Mouse (Mus musculus): Measurements from ENCODE around the gene Cdk19. TPM values are rescaled to one million over a fixed set of nuclear protein-coding genes. Genes with fewer than 3 reads are reported as not detected.

The Cdk19 gene
- total and polyA plus RNA-seq, 3 experiments: 3.3 to 4.7 (median 4.0) TPM

DNA sequence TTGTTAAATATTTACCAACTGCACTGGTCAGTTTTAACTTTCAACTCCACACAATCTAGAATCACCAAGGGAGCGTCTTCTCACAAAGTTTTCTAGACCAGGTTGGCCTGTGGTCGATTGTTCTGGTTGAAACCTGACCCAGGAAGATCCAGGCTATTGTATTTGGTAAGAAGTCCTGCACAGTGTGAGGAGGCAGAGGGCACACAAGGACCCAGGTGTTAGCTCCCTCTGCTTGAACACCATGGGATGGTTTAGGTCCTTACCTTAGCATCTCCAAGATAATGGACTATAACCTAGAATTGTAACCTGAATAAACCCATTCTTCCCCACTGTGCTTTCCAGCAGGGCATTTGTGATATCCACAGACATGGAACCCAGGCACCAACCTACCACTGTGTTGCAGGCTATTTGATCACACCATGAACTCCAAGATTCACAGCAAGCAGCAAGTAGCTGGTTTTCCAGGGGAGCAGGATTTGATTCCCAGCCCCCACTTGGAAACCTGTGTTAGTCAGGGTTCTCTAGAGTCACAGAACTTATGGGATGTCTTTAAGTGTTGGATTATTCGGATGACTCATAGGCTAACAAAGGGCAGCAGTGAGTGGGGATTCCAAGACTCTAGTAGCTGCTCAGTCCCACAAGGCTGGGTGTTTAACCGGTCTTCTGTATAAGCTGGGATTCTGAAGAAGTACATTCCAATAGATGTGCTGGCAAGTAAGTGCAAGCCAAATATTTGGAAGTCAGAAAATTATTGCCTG is 31.4 kb upstream of the Cdk19 start:
- peaks cover 10% of the 10 kb centered on the region for H3K9me3 ChIP-seq (replicated peaks; ENCODE audit: low read length)
- no peaks in the 10 kb centered on the region for H3K79me2 ChIP-seq (replicated peaks; ENCODE audit: control insufficient read depth, extremely low read depth, insufficient read depth, poor library complexity, severe bottlenecking)
- peaks cover 8 to 13% of the 10 kb centered on the region in 2 experiments for H3K4me1 ChIP-seq (ENCODE audit: control insufficient read depth in 1 of 2, insufficient read depth in 2 of 2)
- H3K4me3 ChIP-seq (replicated peaks in 1 of 3; ENCODE audit: low read depth in 2 of 3, low read length in 2 of 3, poor library complexity in 1 of 3): no peak overlapping the region
- TF ChIP-seq EP300 (IDR thresholded peaks at IDR 0.05; ENCODE audit: low read length): no peak
- peak; percentile 77 for TF ChIP-seq TBP (conservative IDR thresholded peaks at IDR 0.05; ENCODE audit: low read depth, low read length)
- TF ChIP-seq UBTF (IDR thresholded peaks at IDR 0.05; ENCODE audit: low read depth, low read length): 0 out of 2 replicates have a peak, but pooled peaks have one; percentile 40
- DNase-seq (ENCODE audit: extremely low read depth): no peak
- no peak overlapping the region for H3K4me2 ChIP-seq (ENCODE audit: insufficient read depth, low read depth, poor library complexity, severe bottlenecking)
- in situ Hi-C loops (cut with MboI; ENCODE audit: low pct_ligation_motif_present, low pct_unique_long_range_greater_than_20kb, low sequenced_read_pairs) (no loop called here), dilution Hi-C loops (cut with MboI; ENCODE audit: extremely low pct_ligation_motif_present, extremely low pct_unique_long_range_greater_than_20kb, low sequenced_read_pairs) (no loop called here)
- no peaks in the 10 kb centered on the region for H3K36me3 ChIP-seq (replicated peaks in 1 of 2; ENCODE audit: control insufficient read depth in 1 of 2, insufficient read depth in 1 of 2, low read length in 1 of 2)
- H3K9ac ChIP-seq (ENCODE audit: insufficient read depth, low read depth): no peak overlapping the region
- no peak overlapping the region for H3K27ac ChIP-seq (ENCODE audit: insufficient read depth, low read depth)
- H3K27me3 ChIP-seq (replicated peaks): peaks cover 13% of the 10 kb centered on the region

- peaks cover 8 to 13% of the 10 kb centered on the region in 2 experiments for H3K4me1 ChIP-seq (ENCODE audit: control insufficient read depth in 1 of 2, insufficient read depth in 2 of 2)
- no peaks in the 10 kb centered on the region for H3K36me3 ChIP-seq (replicated peaks in 1 of 2; ENCODE audit: control insufficient read depth in 1 of 2, insufficient read depth in 1 of 2, low read length in 1 of 2)
- peak overlapping the region in 2 of 3 experiments; percentile 9 to 29 for H3K4me3 ChIP-seq (replicated peaks in 1 of 3; ENCODE audit: low read depth in 2 of 3, low read length in 2 of 3, poor library complexity in 1 of 3)
- H3K27me3 ChIP-seq (replicated peaks): no peaks in the 10 kb centered on the region
- dilution Hi-C loops (cut with MboI; ENCODE audit: extremely low pct_ligation_motif_present, extremely low pct_unique_long_range_greater_than_20kb, low sequenced_read_pairs): no loop called here
- no peak overlapping the region for H3K27ac ChIP-seq (ENCODE audit: insufficient read depth, low read depth)
- H3K79me2 ChIP-seq (replicated peaks; ENCODE audit: control insufficient read depth, extremely low read depth, insufficient read depth, poor library complexity, severe bottlenecking): no peaks in the 10 kb centered on the region
- peak; percentile 91 for DNase-seq (ENCODE audit: extremely low read depth)
- no peak overlapping the region for H3K9ac ChIP-seq (ENCODE audit: insufficient read depth, low read depth)
- in situ Hi-C loops (cut with MboI; ENCODE audit: low pct_ligation_motif_present, low pct_unique_long_range_greater_than_20kb, low sequenced_read_pairs): no loop called here
- H3K9me3 ChIP-seq (replicated peaks; ENCODE audit: low read length): peaks cover 10% of the 10 kb centered on the region
- peak overlapping the region; percentile 64 for H3K4me2 ChIP-seq (ENCODE audit: insufficient read depth, low read depth, poor library complexity, severe bottlenecking)
- no peak for TF ChIP-seq ZKSCAN1 (IDR thresholded peaks at IDR 0.05; ENCODE audit: borderline replicate concordance, low read depth, low read length)
- TF ChIP-seq NRF1 (IDR thresholded peaks at IDR 0.05; ENCODE audit: low read depth, low read length): no peak
- no peak for TF ChIP-seq POLR2AphosphoS2 (IDR thresholded peaks at IDR 0.05; ENCODE audit: low read depth, low read length)
- TF ChIP-seq KAT2A (IDR thresholded peaks at IDR 0.05; ENCODE audit: insufficient replicate concordance, low read length): no peak
- TF ChIP-seq UBTF (IDR thresholded peaks at IDR 0.05; ENCODE audit: low read depth, low read length): no peak
- no peak for TF ChIP-seq E2F4 (IDR thresholded peaks at IDR 0.05; ENCODE audit: insufficient replicate concordance, low read depth, low read length)
- no peak for TF ChIP-seq RAD21 (IDR thresholded peaks at IDR 0.05; ENCODE audit: low read depth, low read length)
- no peak for TF ChIP-seq MAX (IDR thresholded peaks at IDR 0.05; ENCODE audit: low read length)
- no peak for TF ChIP-seq CHD2 (IDR thresholded peaks at IDR 0.05; ENCODE audit: low read length)
- TF ChIP-seq ELF1 (IDR thresholded peaks at IDR 0.05; ENCODE audit: low read depth, low read length): peak; percentile 37; the same call in 1 of the 2 replicates
- TF ChIP-seq ZC3H11A (IDR thresholded peaks at IDR 0.05; ENCODE audit: low read depth, low read length): no peak
- TF ChIP-seq MYC (IDR thresholded peaks at IDR 0.05; ENCODE audit: low read depth, low read length): no peak
- TF ChIP-seq ZNF384 (IDR thresholded peaks at IDR 0.05; ENCODE audit: low read depth, low read length): peak; percentile 75
- TF ChIP-seq POLR2A (IDR thresholded peaks at IDR 0.05; ENCODE audit: low read depth, low read length): no peak
- 0 out of 2 replicates have a peak, but pooled peaks have one; percentile 25 for TF ChIP-seq TBP (conservative IDR thresholded peaks at IDR 0.05; ENCODE audit: low read depth, low read length)
- peak; percentile 62 for TF ChIP-seq ETS1 (conservative IDR thresholded peaks at IDR 0.05; ENCODE audit: low read depth, low read length)
- no peak for TF ChIP-seq USF2 (conservative IDR thresholded peaks at IDR 0.05; ENCODE audit: low read depth, low read length)
- no peak for TF ChIP-seq PAX5 (IDR thresholded peaks at IDR 0.05; ENCODE audit: low read length)
- 0 out of 2 replicates have a peak, but pooled peaks have one; percentile 24 for TF ChIP-seq SIN3A (IDR thresholded peaks at IDR 0.05; ENCODE audit: low read length)
- no peak for TF ChIP-seq HCFC1 (IDR thresholded peaks at IDR 0.05; ENCODE audit: low read depth, low read length)
- TF ChIP-seq MAFK (IDR thresholded peaks at IDR 0.05; ENCODE audit: insufficient replicate concordance, low read length): no peak
- TF ChIP-seq TCF12 (IDR thresholded peaks at IDR 0.05; ENCODE audit: low read depth, low read length): 0 out of 2 replicates have a peak, but pooled peaks have one; percentile 14
- TF ChIP-seq MXI1 (IDR thresholded peaks at IDR 0.05; ENCODE audit: low read depth, low read length): no peak; the same call in 1 of the 2 replicates
- TF ChIP-seq ZMIZ1 (IDR thresholded peaks at IDR 0.05; ENCODE audit: low read depth, low read length): no peak
- TF ChIP-seq JUN (IDR thresholded peaks at IDR 0.05; ENCODE audit: insufficient read depth, low read depth, low read length): peak; percentile 57
- TF ChIP-seq SMC3 (IDR thresholded peaks at IDR 0.05; ENCODE audit: low read depth, low read length): no peak
- TF ChIP-seq MEF2A (IDR thresholded peaks at IDR 0.05; ENCODE audit: borderline replicate concordance, low read depth, low read length): peak; percentile 48; the same call in 1 of the 2 replicates
- no peak for TF ChIP-seq RCOR1 (conservative IDR thresholded peaks at IDR 0.05; ENCODE audit: low read depth, low read length)
Observed at GRCm38 (mm10) chr10:40309884-40310635, 29.3 kb upstream of the Cdk19 start.

All from CH12.LX (cell line).